Mouse (Mus musculus) A20 (cell line): ENCODE data around the gene Polr2h.
"Not testable (repeated sequence)": the region's sequence is repeated elsewhere in the genome, so short reads cannot be mapped to it uniquely, and the experiment has no call there.

ENCODE experiments used
- DNase-seq: peaks from one replicate; pipeline ENCODE4 v3.0.0-alpha.2; 2011; ENCODE audit warnings: low read depth, low spot score

Gene Polr2h

DNA sequence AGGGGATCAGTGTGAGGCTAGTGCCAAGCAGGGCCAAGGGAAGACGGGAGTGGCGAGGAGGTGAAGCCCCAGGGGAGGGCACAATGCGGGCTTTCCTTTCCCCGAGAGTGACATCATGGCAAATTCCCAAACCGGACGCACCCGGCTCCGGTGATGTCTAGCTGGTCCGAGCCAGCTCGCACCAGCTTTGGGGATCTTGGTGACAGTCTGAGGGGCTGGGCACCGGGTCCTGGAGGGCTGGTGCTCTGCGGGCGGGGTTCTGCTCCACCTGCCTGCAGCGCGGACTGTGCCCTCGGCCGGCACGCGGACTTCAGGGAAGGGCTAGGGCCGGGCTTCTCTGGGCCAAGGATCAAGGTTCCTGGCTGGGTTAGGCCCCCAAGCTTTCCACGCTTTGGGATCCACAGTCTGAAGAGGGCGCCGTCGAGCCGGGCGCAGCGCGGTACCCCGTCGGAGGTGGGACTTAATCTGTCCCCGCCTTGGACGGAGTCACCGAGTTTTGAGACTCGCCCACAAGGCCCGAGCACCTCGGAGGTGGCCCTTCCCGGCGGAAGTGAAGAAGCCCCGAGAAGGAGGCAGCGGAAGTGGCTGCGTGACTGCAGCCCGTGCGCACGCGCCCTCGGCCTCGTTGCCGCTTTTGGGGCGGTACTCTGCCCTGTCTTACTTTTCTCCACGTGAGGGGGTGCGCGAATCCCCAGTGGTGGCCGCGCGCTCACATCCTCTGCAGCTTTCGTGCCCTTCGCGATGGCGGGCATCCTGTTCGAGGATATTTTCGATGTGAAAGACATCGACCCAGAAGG is at the start of gene Polr2h, which contains the start of gene Clcn2:
Polr2h (plus strand) TSS at position 485 of the 797 bp plus-strand sequence.
Clcn2 (minus strand) TSS at position 566 of the 797 bp plus-strand sequence.
- peak; percentile 98 for DNase-seq

DNA sequence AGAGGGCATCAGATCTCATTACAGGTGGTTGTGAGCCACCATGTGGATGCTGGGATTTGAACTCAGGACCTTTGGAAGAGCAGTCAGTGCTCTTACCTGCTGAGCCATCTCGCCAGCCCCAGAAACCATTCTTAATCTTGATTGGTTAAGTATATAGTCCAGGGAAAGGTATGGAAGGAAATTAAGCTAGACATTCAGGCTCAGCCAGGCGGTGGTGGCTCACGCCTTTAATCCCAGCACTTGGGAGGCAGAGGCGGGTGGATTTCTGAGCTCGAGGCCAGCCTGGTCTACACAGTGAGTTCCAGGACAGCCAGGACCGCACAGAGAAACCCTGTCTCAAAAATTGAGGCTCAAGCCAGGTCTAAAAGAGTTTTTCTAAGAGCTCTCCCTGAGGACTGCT is 49.5 kb upstream of the Polr2h start, which contains the start of gene Eif4g1:
Eif4g1 (plus strand) TSS at position 301 of the 400 bp plus-strand sequence.
- DNase-seq, result not testable (repeated sequence)

DNA sequence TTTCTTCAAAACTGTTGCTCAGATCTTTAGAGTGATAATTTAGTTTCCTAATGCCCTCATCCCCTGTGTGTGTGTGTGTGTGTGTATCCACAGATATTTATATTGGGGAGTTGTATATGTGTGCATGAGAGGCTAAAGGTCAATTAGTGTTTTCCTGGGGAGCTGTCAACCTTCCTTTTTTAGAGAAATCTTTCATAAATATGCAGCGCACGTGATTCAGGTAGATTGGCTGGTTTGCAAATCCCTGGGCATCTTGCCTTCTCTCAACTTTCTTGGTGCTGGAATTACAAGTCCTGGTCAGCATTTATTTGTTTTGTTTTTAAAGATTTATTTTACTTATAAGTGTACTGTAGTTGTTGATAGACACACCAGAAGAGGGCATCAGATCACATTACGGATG is 47.2 kb upstream of the Polr2h start:
- no peak for DNase-seq

- peak; percentile 77 for DNase-seq
Measured at GRCm38 (mm10) chr16:20671886-20672285, 45.6 kb upstream of the Polr2h start.

GRCm38 (mm10) chr16:20672500-20672902 is 45.0 kb upstream of the Polr2h start:
- peak; percentile 97 for DNase-seq

DNA sequence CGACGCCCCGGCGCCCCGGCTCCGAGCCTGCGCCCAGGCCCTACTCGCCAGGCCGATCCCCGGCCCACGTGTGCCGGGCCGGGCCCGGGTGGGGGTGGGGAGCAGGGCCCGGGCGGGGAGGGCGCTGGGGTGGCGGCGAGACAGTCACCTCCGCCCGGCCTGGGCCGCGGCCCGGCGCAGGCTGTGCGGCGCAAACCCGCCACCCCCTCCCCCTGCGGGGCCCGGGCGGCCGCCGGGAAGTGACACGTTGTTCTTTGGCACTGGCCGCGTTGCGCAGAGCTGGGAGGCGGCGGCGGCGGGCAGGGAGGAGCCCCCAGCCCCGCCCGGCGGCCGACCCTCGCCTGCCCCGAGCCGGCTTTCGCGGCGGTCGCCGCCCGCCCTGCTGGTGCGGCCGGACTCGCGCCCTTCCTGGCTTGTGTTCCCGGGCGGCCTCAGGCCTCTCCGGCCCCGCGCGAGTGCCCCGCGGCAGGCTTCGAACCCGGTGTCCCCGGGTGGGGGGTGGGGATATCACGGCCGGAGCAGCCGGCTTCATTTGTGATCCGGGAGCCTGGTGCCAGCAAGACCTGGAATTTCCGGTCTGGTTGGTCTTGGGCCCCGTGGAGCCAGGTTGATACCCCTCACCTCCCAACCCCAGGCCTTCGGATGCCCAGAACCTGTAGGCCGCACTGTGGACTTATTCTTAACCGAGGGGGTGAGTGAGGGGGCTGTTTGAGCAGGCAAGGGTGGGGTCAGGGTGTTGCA is 44.3 kb upstream of the Polr2h start:
- peak; percentile 34 for DNase-seq

GRCm38 (mm10) chr16:20673706-20674303 is 43.7 kb upstream of the Polr2h start:
- peak; percentile 59 for DNase-seq

DNA sequence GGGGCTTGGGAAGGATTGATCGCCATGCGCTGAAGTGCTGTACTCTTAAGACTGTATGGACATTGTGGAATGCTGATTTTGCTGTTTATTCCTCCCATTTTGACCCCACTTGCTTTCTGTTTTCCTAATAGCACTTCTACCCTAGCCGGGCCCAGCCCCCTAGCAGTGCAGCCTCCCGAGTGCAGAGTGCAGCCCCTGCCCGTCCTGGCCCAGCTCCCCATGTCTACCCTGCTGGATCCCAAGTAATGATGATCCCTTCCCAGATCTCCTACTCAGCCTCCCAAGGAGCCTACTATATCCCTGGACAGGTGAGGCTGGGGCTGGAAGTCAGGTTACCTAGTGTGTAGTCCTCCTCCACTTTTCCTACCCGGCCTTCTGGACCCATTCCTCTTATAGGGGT is 42.3 kb upstream of the Polr2h start:
- no peak for DNase-seq

- no peak for DNase-seq
Measured at GRCm38 (mm10) chr16:20676702-20677101, 40.8 kb upstream of the Polr2h start.

DNA sequence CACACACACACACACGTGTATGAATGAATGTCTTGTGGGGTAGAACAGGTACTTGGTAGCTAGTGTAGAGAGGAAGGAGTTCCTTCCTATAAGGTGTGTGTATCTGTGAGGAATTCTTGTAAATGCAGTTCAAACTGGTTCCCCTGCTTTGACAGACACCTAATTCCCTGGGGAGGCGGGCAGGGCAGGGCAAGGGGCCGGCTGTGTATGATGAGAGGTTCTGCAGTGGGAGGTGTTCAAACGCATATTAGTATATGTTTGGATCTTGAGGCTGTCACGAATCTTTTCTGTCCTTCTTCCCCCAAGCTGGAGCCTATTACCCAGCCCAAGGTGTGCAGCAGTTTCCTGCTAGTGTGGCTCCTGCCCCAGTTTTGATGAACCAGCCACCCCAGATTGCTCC is 40.1 kb upstream of the Polr2h start:
- DNase-seq, result no peak

DNA sequence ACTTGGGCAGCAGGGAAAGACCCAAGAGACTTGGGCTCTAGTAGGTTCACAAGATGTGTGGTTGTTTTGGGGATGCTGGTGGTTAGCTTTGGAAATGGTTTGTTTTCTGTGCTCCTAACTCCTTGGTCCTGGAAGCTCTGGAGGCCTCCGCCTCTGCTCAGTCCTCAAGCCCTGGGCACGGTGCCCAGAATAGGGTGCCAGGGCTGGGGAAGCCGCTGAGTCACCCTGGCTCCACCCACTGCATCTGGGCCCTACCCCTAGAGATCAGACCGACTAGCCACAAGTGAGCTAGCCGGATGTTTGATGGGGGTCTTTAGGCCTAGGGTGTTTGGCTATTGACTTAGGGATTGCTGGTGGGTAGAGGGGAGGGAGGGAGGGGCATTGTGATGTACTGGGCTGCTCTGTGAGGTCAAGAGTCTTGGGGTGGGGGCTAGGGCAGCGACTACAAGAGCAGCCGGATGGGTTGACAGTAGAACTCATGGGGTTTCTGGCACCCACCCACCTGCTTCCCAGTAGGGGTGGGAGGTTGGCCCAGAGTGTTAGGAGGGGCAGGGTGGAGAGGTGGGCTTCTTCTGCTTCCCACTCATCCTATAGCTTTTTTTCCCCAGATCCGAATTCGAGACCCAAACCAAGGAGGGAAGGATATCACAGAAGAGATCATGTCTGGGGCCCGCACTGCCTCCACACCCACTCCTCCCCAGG is 39.3 kb upstream of the Polr2h start:
- DNase-seq, result no peak

DNA sequence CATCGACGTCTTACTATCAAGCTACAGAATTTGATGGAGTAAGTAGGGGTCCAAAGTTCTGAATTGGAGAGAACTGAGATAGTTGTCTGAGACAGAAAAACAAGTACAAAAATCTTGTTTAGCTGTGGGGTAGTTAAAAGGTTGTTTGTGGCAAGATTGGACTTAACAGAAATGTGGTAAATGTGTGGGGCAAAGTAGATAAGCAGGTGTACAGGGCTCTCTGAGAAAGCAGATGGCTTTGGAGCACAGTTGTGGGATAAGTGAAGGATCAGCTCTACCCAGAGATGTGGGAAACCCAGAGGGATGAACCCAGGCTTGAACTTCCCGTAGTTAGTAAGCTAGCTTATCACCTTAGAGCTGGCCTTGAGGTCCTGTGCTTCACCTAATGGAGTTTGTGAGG is 26.7 kb upstream of the Polr2h start:
- no peak for DNase-seq

- no peak for DNase-seq
Measured at GRCm38 (mm10) chr16:20691617-20692016, 25.8 kb upstream of the Polr2h start.

DNA sequence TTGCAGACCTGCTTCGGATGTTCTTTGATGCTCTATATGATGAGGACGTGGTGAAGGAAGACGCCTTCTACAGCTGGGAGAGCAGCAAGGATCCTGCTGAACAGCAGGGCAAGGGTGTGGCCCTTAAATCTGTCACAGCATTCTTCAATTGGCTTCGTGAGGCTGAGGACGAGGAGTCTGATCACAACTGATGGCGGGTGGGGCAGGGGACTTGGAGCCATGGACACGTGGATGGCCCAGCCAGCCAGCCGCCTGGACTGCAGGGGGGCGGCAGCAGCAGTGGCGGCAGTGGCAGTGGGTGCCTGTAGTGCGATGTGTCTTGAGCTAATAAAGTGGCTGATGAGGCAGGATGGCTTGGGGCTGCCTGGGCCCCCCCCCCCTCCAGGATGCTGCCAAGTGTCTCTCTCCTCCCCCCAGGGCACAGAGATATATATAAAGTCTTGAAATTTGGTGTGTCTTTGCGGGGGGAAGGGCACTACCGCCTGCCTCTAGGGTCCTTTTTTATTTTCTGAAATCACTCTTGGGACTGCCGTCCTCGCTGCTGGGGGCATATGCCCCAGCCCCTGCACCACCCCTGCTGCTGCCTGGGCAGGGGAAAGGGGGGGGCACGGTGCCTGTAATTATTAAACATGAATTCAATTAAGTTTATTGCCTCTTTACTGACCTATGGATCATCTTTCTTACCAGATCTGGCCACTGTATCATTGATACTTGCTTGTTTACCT is 25.1 kb upstream of the Polr2h start:
- DNase-seq, result no peak

DNA sequence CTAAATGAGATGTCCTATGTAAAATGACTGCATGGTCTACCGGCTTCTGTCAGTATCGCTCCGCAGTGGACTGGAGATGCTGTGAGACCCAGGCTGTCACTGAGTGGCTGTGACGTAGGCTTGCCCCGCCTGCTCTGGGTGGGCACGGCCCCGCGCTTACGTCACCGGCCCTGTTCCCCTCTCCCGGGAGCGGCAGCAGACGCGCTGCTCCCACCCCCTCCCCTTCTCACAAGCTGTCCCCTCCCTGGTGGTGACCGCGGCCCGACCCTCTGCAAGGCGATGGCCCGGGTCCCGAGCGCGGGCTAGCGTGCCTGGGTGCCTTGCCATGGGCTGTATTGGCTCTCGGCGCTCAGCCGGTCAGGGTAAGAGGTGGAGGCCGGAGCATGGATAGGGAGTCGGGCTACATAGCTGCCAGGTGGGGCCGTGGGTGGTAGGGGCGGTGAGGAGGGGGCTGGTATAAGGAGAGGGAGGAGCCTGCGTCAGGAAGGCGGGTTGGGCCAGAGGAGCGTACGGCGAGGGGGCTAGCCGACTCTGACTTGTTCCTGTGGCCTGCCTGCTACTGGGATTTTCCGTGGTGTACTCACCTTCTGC is 24.3 kb upstream of the Polr2h start, which contains the start of gene Fam131a:
Fam131a (plus strand) TSS at position 131 of the 591 bp plus-strand sequence.
- DNase-seq, result no peak

- no peak for DNase-seq
Measured at GRCm38 (mm10) chr16:20694781-20695180, 22.7 kb upstream of the Polr2h start.

DNA sequence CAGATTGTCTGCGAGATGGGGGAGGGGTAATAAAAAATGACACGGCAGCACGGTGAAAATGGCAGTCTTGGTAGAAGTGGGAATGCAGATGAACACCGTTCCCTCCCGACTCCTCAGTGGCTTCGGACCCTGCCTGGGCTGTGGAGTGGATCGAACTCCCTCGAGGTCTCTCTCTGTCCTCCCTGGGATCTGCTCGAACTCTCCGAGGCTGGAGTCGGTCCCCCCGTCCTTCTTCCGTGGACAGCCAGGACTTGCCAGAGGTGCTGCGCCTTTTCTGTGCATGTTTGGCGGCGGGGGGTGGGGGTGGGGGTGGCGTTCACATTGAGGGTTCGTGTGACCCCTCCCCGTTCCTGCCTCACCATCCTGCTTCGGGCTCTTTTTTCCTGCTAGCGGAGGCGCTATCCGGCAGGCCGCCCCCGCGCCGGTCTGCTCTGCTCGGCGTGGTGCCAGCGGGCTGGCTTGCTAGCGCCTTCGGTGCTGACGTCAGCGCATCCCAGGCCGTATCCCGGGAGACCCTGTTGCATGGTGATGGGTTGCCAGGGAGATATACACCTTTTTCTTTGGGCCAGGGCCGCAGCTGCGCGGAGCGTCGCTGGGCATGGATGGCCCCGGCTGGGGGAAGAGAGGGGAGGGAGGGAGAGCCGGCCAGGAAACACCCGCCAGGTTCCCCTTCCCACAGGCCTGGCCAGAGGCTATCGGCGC is 21.7 kb upstream of the Polr2h start:
- no peak for DNase-seq

DNA sequence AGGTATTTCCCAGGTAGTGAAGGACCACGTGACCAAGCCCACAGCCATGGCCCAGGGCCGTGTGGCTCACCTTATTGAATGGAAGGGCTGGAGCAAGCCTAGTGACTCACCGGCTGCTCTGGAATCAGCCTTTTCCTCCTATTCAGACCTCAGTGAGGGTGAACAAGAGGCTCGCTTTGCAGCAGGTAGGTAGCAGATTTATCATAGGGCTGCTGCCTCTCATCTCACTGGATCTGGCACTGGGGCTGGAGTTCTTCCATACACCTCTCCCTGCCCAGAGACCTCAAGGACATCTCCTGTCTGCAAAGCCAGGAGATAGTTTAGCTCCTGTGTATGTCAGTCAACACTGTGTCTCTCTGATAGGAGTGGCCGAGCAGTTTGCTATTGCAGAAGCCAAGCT is 18.2 kb upstream of the Polr2h start:
- DNase-seq, result no peak

DNA sequence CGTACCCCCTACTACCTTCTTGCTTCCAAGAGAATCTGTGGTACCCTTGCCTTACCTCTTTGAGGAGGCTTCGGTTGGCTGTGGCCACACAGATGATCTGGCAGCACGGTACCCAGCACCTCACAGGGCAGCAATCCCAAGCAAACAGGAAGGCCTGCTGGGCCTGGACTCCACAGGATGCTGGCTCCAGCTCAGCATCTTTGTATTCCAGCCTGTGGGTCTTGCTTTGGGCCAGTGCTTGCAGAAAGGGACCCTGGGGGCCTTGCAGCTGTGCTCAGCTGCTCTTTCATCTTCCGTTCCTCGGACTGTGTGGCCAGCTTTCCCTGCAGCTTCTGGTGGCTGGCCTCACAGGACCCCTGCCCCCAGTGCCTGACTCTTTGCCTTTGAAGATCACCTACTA is 17.4 kb upstream of the Polr2h start:
- DNase-seq, result no peak

- no peak for DNase-seq
Measured at GRCm38 (mm10) chr16:20701316-20701715, 16.1 kb upstream of the Polr2h start.
